Mouse (Mus musculus) G1E (cell line): ENCODE measurements at regions not wholly inside any gene's neighbourhood (a gene's known extent, or its start where the extent isn't known, plus 50 kb on each side); places are given as distances from the start of the nearest gene placed in this dataset.

Experiments used
- CTCF ChIP-seq: IDR thresholded peaks from 2 replicates; pipeline ENCODE4 v1.5.1; 2012; ENCODE audit warnings: low read depth, low read length, inconsistent platforms, mixed read lengths
- GATA1 ChIP-seq: IDR thresholded peaks from 2 replicates; pipeline ENCODE4 v1.6.1; 2012; ENCODE audit warnings: borderline replicate concordance, low read length, inconsistent platforms, mixed read lengths
- GATA2 ChIP-seq: IDR thresholded peaks from 2 replicates; pipeline ENCODE4 v1.6.1; 2012; ENCODE audit warnings: low read depth, low read length, inconsistent platforms, borderline replicate concordance
- POLR2AphosphoS5 ChIP-seq: IDR thresholded peaks from 2 replicates; pipeline ENCODE4 v1.6.1; 2012; ENCODE audit warnings: low read depth, low read length, inconsistent platforms; ENCODE audit not compliant: insufficient replicate concordance
- TAL1 ChIP-seq: conservative IDR thresholded peaks from 2 replicates; pipeline ENCODE4 v1.6.1; 2012; ENCODE audit warnings: low read depth, low read length, inconsistent platforms, mixed read lengths

- no peak for TF ChIP-seq POLR2AphosphoS5
- TF ChIP-seq CTCF = no peak
- TF ChIP-seq TAL1 = no peak
- TF ChIP-seq GATA1 = no peak
- TF ChIP-seq GATA2 = no peak
These were observed 2051.9 kb upstream of the Cdh20 start for GRCm38 (mm10) chr1:102716459-102716858.
